14 mouse cellular contexts compared by ENCODE assay signal in the genomic region with DNA sequence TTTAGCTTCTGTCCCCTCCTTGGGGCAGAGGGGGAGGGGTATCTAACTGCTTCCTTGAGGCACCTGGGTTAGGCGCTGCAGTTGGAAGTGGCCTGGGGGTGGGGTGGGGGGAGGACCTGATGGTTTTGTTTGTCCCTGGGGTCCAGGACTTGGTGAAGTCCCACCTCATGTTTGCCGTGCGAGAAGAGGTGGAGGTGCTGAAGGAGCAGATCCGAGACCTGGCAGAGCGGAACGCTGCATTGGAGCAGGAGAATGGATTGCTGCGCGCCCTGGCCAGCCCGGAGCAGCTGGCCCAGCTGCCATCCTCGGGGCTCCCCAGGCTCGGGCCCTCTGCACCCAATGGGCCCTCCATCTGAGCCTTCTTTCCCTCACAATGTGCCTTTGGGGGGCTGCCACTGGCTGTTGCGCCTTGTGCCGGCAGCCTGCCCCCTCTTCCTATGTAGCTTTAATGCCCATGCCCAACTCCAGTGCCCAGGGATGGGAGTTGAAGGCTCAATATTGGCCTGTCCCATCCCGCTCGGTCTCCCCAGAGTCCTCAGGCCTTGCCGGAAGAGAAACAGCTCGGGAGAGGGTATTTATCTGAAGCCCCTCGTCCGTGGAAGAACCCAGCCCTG. TPM values are rescaled to one million over a fixed set of nuclear protein-coding genes. Genes with fewer than 3 reads are reported as not detected.
DNase-seq lines count a peak whose midpoint lies in the region; ATAC-seq and TF ChIP-seq lines count a peak whose summit lies in the region.
"Had no signal": no experiment of that assay in that cellular context is flagged by ENCODE, and none has a peak within 500 bp of the region (broad histone marks: within the 10 kb centered on the region; RNA-seq: fewer than 3 reads in every experiment).

No protein-coding gene starts in this region.

- H3K9me3 ChIP-seq in heart, postnatal 0 days (replicated peaks; ENCODE audit: control insufficient read depth, low read length), result no peaks in the 10 kb centered on the region
- H3K9me3 ChIP-seq in neural tube, embryonic 13.5 days, result no peaks in the 10 kb centered on the region
- H3K9me3 ChIP-seq in hindbrain, embryonic 16.5 days (ENCODE audit: control insufficient read depth, low read length), result no peaks in the 10 kb centered on the region
- H3K9me3 ChIP-seq: megakaryocyte, embryonic 14.5 days; neural tube, embryonic 12.5 days had no signal

- no peak for TF ChIP-seq CTCF in heart, postnatal 0 days (IDR thresholded peaks at IDR 0.05; ENCODE audit: low read depth)

- no peaks in the 10 kb centered on the region for H3K27me3 ChIP-seq in heart, postnatal 0 days (ENCODE audit: control insufficient read depth, insufficient read depth, low read length)
- H3K27me3 ChIP-seq in neural tube, embryonic 13.5 days, result no peaks in the 10 kb centered on the region
- H3K27me3 ChIP-seq in hindbrain, embryonic 16.5 days (replicated peaks; ENCODE audit: control insufficient read depth, insufficient read depth, low read length), result no peaks in the 10 kb centered on the region
- H3K27me3 ChIP-seq: megakaryocyte, embryonic 14.5 days; neural tube, embryonic 12.5 days had no signal

- intact Hi-C loops in heart, postnatal 10 days (cut with DNase I), result loop anchor here (5.0 kb wide), 1 partner anchor 157 kb away; the partner anchor contains the start of gene Mospd3

- no peak for TF ChIP-seq EP300 in heart, postnatal 0 days (IDR thresholded peaks at IDR 0.05; ENCODE audit: low read depth)

- 90% methylated on average over 19 of the region's 19 CpGs for WGBS in heart, postnatal 0 days
- WGBS in neural tube, embryonic 13.5 days, result 87% methylated on average over 19 of the region's 19 CpGs
- WGBS in hindbrain, embryonic 16.5 days, result 86% methylated on average over 19 of the region's 19 CpGs

- no peak for DNase-seq in heart, postnatal 0 days (ENCODE audit: low spot score)
- no peak for DNase-seq in heart, postnatal 10 days
- no peak for DNase-seq in neural tube, embryonic 10.5 days (ENCODE audit: extremely low spot score, low spot score)
- peak; percentile 52 for DNase-seq in testis, postnatal 10 days (ENCODE audit: low spot score)
- DNase-seq in thymus, postnatal 10 days (ENCODE audit: low spot score in 2 of 2), result no peak
- no peak for DNase-seq in thymus, postnatal 14 days
- DNase-seq: adrenal gland, adult 8-10 months; cerebellum, adult 11 months had no signal

- H3K4me2 ChIP-seq in heart, postnatal 0 days (ENCODE audit: low read depth, low read length), result no peak overlapping the region
- peak overlapping the region; percentile 41 for H3K4me2 ChIP-seq in neural tube, embryonic 13.5 days
- H3K4me2 ChIP-seq in hindbrain, embryonic 16.5 days (ENCODE audit: low read length), result peak overlapping the region; percentile 35; the same call in 1 of the 2 replicates
- H3K4me2 ChIP-seq: neural tube, embryonic 12.5 days had no signal

- H3K4me1 ChIP-seq in heart, postnatal 0 days (ENCODE audit: control insufficient read depth, insufficient read depth), result peaks cover 36% of the 10 kb centered on the region
- H3K4me1 ChIP-seq in neural tube, embryonic 13.5 days (replicated peaks), result peaks cover 43% of the 10 kb centered on the region
- peaks cover 5% of the 10 kb centered on the region for H3K4me1 ChIP-seq in hindbrain, embryonic 16.5 days (ENCODE audit: control insufficient read depth, insufficient read depth, low read depth, low read length)

- 0 out of 2 replicates have a peak overlapping the region, but pooled peaks have one; percentile 62 for H3K27ac ChIP-seq in heart, postnatal 0 days (ENCODE audit: low read depth)
- peak overlapping the region; percentile 81 for H3K27ac ChIP-seq in neural tube, embryonic 13.5 days (replicated peaks)
- peak overlapping the region; percentile 79 for H3K27ac ChIP-seq in hindbrain, embryonic 16.5 days (ENCODE audit: low read depth, low read length)
- H3K27ac ChIP-seq: liver, embryonic 14.5 days; neural tube, embryonic 12.5 days had no signal

- no peak overlapping the region for H3K9ac ChIP-seq in heart, postnatal 0 days (replicated peaks; ENCODE audit: low read depth, low read length)
- H3K9ac ChIP-seq in neural tube, embryonic 13.5 days, result peak overlapping the region; percentile 51
- 0 out of 2 replicates have a peak overlapping the region, but pooled peaks have one; percentile 18 for H3K9ac ChIP-seq in hindbrain, embryonic 16.5 days (ENCODE audit: low read depth, low read length)
- H3K9ac ChIP-seq: liver, embryonic 14.5 days; neural tube, embryonic 12.5 days had no signal

- H3K36me3 ChIP-seq in heart, postnatal 0 days (replicated peaks; ENCODE audit: control insufficient read depth, insufficient read depth, low read length), result peaks cover 39% of the 10 kb centered on the region
- peaks cover 16% of the 10 kb centered on the region for H3K36me3 ChIP-seq in neural tube, embryonic 13.5 days
- no peaks in the 10 kb centered on the region; the same call in 1 of the 2 replicates for H3K36me3 ChIP-seq in hindbrain, embryonic 16.5 days (ENCODE audit: control insufficient read depth, insufficient read depth, low read length)

- no peak overlapping the region for H3K4me3 ChIP-seq in heart, postnatal 0 days (ENCODE audit: low read depth, low read length)
- H3K4me3 ChIP-seq in neural tube, embryonic 13.5 days, result no peak overlapping the region
- H3K4me3 ChIP-seq in hindbrain, embryonic 16.5 days (ENCODE audit: low read length), result no peak overlapping the region
- H3K4me3 ChIP-seq: megakaryocyte, embryonic 14.5 days; neural tube, embryonic 12.5 days had no signal

- ATAC-seq in heart, postnatal 0 days (ENCODE audit: insufficient read depth, low read depth), result no peak
- no peak for ATAC-seq in neural tube, embryonic 13.5 days (ENCODE audit: low read depth)
- ATAC-seq in hindbrain, embryonic 16.5 days, result no peak

RNA-seq across cellular contexts. Expression of gene Tsc22d4, which starts 13.5 kb away (rescaled TPM):
- 167 and 192 TPM in 2 replicates for total RNA-seq in heart, postnatal 0 days (2014; rRNA removed; ENCODE audit: low replicate concordance)
- polyA plus RNA-seq in heart, postnatal 0 days (2015; fragmentation: Nextera tagmentation; extraction: Ambion mirVana), result 221 and 232 TPM in 2 replicates
- total RNA-seq in heart, postnatal 10 days (2021), result 100 to 1,000 TPM; 279 to 287 TPM
- polyA plus RNA-seq in neural tube, embryonic 13.5 days (2015; fragmentation: Nextera tagmentation; extraction: Ambion mirVana), result 76.8 and 86.9 TPM in 2 replicates
- polyA plus RNA-seq in hindbrain, embryonic 16.5 days (2015; fragmentation: Nextera tagmentation; extraction: Ambion mirVana), result 101 and 150 TPM in 2 replicates

RNA-seq across cellular contexts. Expression of gene Nyap1, which starts 17.6 kb away (rescaled TPM):
- total RNA-seq in heart, postnatal 0 days (2014; rRNA removed; ENCODE audit: low replicate concordance), result 1.3 and 5.8 TPM in 2 replicates
- 0.56 and 0.65 TPM in 2 replicates for polyA plus RNA-seq in heart, postnatal 0 days (2015; fragmentation: Nextera tagmentation; extraction: Ambion mirVana)
- total RNA-seq in heart, postnatal 10 days (2021), result 1 to 10 TPM; 1.6 to 1.7 TPM
- 23.4 and 25.4 TPM in 2 replicates for polyA plus RNA-seq in neural tube, embryonic 13.5 days (2015; fragmentation: Nextera tagmentation; extraction: Ambion mirVana)
- 44.0 and 50.2 TPM in 2 replicates for polyA plus RNA-seq in hindbrain, embryonic 16.5 days (2015; fragmentation: Nextera tagmentation; extraction: Ambion mirVana)
- total RNA-seq: granulocyte monocyte progenitor cell, adult 5-6 weeks had no signal

RNA-seq across cellular contexts. Expression of gene Ppp1r35, which starts 19.6 kb away (rescaled TPM):
- 24.0 and 24.5 TPM in 2 replicates for total RNA-seq in heart, postnatal 0 days (2014; rRNA removed; ENCODE audit: low replicate concordance)
- 10.4 and 15.4 TPM in 2 replicates for polyA plus RNA-seq in heart, postnatal 0 days (2015; fragmentation: Nextera tagmentation; extraction: Ambion mirVana)
- total RNA-seq in heart, postnatal 10 days (2021), result 10 to 100 TPM; 13.4 to 17.4 TPM
- 38.1 and 39.7 TPM in 2 replicates for polyA plus RNA-seq in neural tube, embryonic 13.5 days (2015; fragmentation: Nextera tagmentation; extraction: Ambion mirVana)
- 34.9 and 41.8 TPM in 2 replicates for polyA plus RNA-seq in hindbrain, embryonic 16.5 days (2015; fragmentation: Nextera tagmentation; extraction: Ambion mirVana)

RNA-seq across cellular contexts. Expression of gene Mepce, which starts 28.4 kb away (rescaled TPM):
- 18.0 and 19.6 TPM in 2 replicates for total RNA-seq in heart, postnatal 0 days (2014; rRNA removed; ENCODE audit: low replicate concordance)
- 5.0 and 5.4 TPM in 2 replicates for polyA plus RNA-seq in heart, postnatal 0 days (2015; fragmentation: Nextera tagmentation; extraction: Ambion mirVana)
- 10 to 100 TPM; 26.2 to 41.3 TPM for total RNA-seq in heart, postnatal 10 days (2021)
- 9.9 and 12.3 TPM in 2 replicates for polyA plus RNA-seq in neural tube, embryonic 13.5 days (2015; fragmentation: Nextera tagmentation; extraction: Ambion mirVana)
- polyA plus RNA-seq in hindbrain, embryonic 16.5 days (2015; fragmentation: Nextera tagmentation; extraction: Ambion mirVana), result 11.1 and 12.2 TPM in 2 replicates

RNA-seq across cellular contexts. Expression of gene Zcwpw1, which starts 28.6 kb away (rescaled TPM):
- total RNA-seq in heart, postnatal 0 days (2014; rRNA removed; ENCODE audit: low replicate concordance), result 1.4 and 8.7 TPM in 2 replicates
- 2.2 and 3.6 TPM in 2 replicates for polyA plus RNA-seq in heart, postnatal 0 days (2015; fragmentation: Nextera tagmentation; extraction: Ambion mirVana)
- total RNA-seq in heart, postnatal 10 days (2021), result 1 to 10 TPM; 2.8 to 3.1 TPM
- polyA plus RNA-seq in neural tube, embryonic 13.5 days (2015; fragmentation: Nextera tagmentation; extraction: Ambion mirVana), result 10.4 and 12.4 TPM in 2 replicates
- 11.2 and 13.5 TPM in 2 replicates for polyA plus RNA-seq in hindbrain, embryonic 16.5 days (2015; fragmentation: Nextera tagmentation; extraction: Ambion mirVana)

Comparison
In these comparisons a context has a peak if more than half of its experiments do, and no peak if none do; other contexts are left out.
1. RNA of gene Nyap1, which starts 17.6 kb away (polyA plus RNA-seq): 44.0 to 50.2 TPM in hindbrain, embryonic 16.5 days and 23.4 to 25.4 TPM in neural tube, embryonic 13.5 days; 0.56 to 0.65 TPM in heart, postnatal 0 days; every median in the first group is over 10 times any median in the second.
2. Peak in every context shown above with its lines, with median percentiles within 50 percentile points of each other: H3K27ac ChIP-seq.